In genomic region chr13:109776116-109776515, GRCm38 (mm10) we compare ENCODE assay signal across 8 mouse cellular contexts.
DNase-seq lines count a peak whose midpoint lies in the region; ATAC-seq and TF ChIP-seq lines count a peak whose summit lies in the region.

No protein-coding gene starts in this region.

- no peaks in the 10 kb centered on the region for H3K9me3 ChIP-seq in hindbrain, embryonic 14.5 days (ENCODE audit: control insufficient read depth, low read length)

- peak; percentile 94 for TF ChIP-seq CTCF in Patski (IDR thresholded peaks at IDR 0.05)

- ATAC-seq in Patski = peak; percentile 99
- peak; percentile 86 for ATAC-seq in hindbrain, embryonic 14.5 days (ENCODE audit: low FRiP score)

- peak; percentile 58 for DNase-seq in Patski (ENCODE audit: low read depth, low spot score)
- peak; percentile 93 for DNase-seq in cerebellum, postnatal 25 days
- DNase-seq in frontal cortex, postnatal 25 days (ENCODE audit: low spot score in 2 of 2) = peak; percentile 86 to 92
- peak; percentile 97 for DNase-seq in hindbrain, embryonic 14.5 days (ENCODE audit: low spot score)
- DNase-seq in layer of hippocampus, postnatal 36 days = peak; percentile 83 to 90
- DNase-seq in lung, postnatal 36 days = peak; percentile 96
- peak; percentile 92 for DNase-seq in retina, postnatal 1 day
- peak; percentile 83 to 86 for DNase-seq in urinary bladder, adult 18-20 months (ENCODE audit: low spot score in 2 of 2)

- CTCF ChIA-PET in Patski (lab: Charles Lee) = interaction anchor here (1.0 to 7.5 kb wide), 8 partner anchors 10 to 242 kb away, joined by 3 to 70 read pairs (median 3); no protein-coding TSS in a partner anchor

- POLR2A ChIA-PET in Patski (lab: Charles Lee) = interaction anchor here (0.7 to 1.4 kb wide), 2 partner anchors 131 to 161 kb away, joined by 3 to 4 read pairs; no protein-coding TSS in a partner anchor

- H3K4me2 ChIP-seq in hindbrain, embryonic 14.5 days (replicated peaks) = peak overlapping the region; percentile 32

- peaks cover 6% of the 10 kb centered on the region; the same call in 1 of the 2 replicates for H3K36me3 ChIP-seq in hindbrain, embryonic 14.5 days (replicated peaks; ENCODE audit: control insufficient read depth, insufficient read depth)

- H3K4me1 ChIP-seq in hindbrain, embryonic 14.5 days (replicated peaks; ENCODE audit: control insufficient read depth, insufficient read depth, low read length) = peaks cover 10% of the 10 kb centered on the region; the same call in 1 of the 2 replicates

- WGBS in hindbrain, embryonic 14.5 days = 3% methylated on average over 11 of the region's 11 CpGs

- H3K4me3 ChIP-seq in hindbrain, embryonic 14.5 days (replicated peaks; ENCODE audit: low read length) = no peak overlapping the region

- no peaks in the 10 kb centered on the region for H3K27me3 ChIP-seq in Patski
- no peaks in the 10 kb centered on the region for H3K27me3 ChIP-seq in hindbrain, embryonic 14.5 days (ENCODE audit: control insufficient read depth, insufficient read depth, low read length)

- H3K9ac ChIP-seq in hindbrain, embryonic 14.5 days = peak overlapping the region; percentile 10

- in situ Hi-C loops in Patski (cut with MboI; ENCODE audit: low pct_unique_long_range_greater_than_20kb) = loop anchor here (5.0 to 25.0 kb wide), 4 partner anchors 41 to 586 kb away; partner anchors contain the start of gene Gapt

- H3K27ac ChIP-seq in hindbrain, embryonic 14.5 days = no peak overlapping the region
